Mouse (Mus musculus): Measurements from ENCODE around the gene Cebpb.
A peak's percentile ranks its signal among the peaks of the same experiment; 100 is the strongest.

Gene Cebpb

GRCm38 (mm10) chr2:167721159-167721882 lies 32.6 kb downstream of the Cebpb start:
- DNase-seq (ENCODE audit: low read depth), result no peak

- DNase-seq (ENCODE audit: low read depth), result no peak
These were observed 33.8 kb downstream of the Cebpb start for GRCm38 (mm10) chr2:167722538-167722937.

- peak; percentile 74 for DNase-seq (ENCODE audit: low read depth)
These were observed 35.0 kb downstream of the Cebpb start for GRCm38 (mm10) chr2:167723589-167724206.

- no peak for DNase-seq (ENCODE audit: low read depth)
These were observed 37.2 kb downstream of the Cebpb start for GRCm38 (mm10) chr2:167725879-167726278.

GRCm38 (mm10) chr2:167727161-167727560 lies 38.4 kb downstream of the Cebpb start:
- DNase-seq (ENCODE audit: low read depth), result no peak

GRCm38 (mm10) chr2:167730036-167730435 lies 41.3 kb downstream of the Cebpb start:
- DNase-seq (ENCODE audit: low read depth), result no peak

GRCm38 (mm10) chr2:167731149-167731548 lies 42.4 kb downstream of the Cebpb start:
- DNase-seq (ENCODE audit: low read depth), result no peak

- no peak for DNase-seq (ENCODE audit: low read depth)
These were observed 46.1 kb downstream of the Cebpb start for GRCm38 (mm10) chr2:167734861-167735260.

- DNase-seq (ENCODE audit: low read depth), result no peak
These were observed 50.3 kb downstream of the Cebpb start for GRCm38 (mm10) chr2:167739030-167739429.

Data from induced T-regulatory cell, adult 2 months (primary cell).